Mouse (Mus musculus) heart, embryonic 13.5 days (tissue): Measurements from ENCODE around the gene Mfap1b. TPM values are rescaled to one million over a fixed set of nuclear protein-coding genes. Genes with fewer than 3 reads are reported as not detected.
A peak's percentile ranks its signal among the peaks of the same experiment; 100 is the strongest.

Experiments used
- ATAC-seq: fragments of 200-750 bp; cut with Nextera tagmentation; 2 replicates; pipeline ENCODE4 v1.8.0; 2017; ENCODE audit warnings: moderate TSS enrichment; ENCODE audit not compliant: insufficient number of reproducible peaks, low FRiP score, low TSS enrichment; ENCODE audit errors: extremely low read depth
- H3K27ac ChIP-seq: fragments of 300-500 bp; sonication (generic); replicated peaks from 2 replicates; pipeline ENCODE4 v1.5.1; 2015; ENCODE audit warnings: moderate library complexity, mild to moderate bottlenecking, inconsistent platforms
- H3K27me3 ChIP-seq: fragments of 300-500 bp; sonication (generic); replicated peaks from 2 replicates; pipeline ENCODE4 v1.6.1; 2015; ENCODE audit warnings: mild to moderate bottlenecking, inconsistent platforms
- H3K36me3 ChIP-seq: fragments of 300-500 bp; sonication (generic); 2 replicates; pipeline ENCODE4 v1.6.1; 2015; ENCODE audit warnings: mild to moderate bottlenecking, inconsistent platforms
- H3K4me1 ChIP-seq: fragments of 300-500 bp; sonication (generic); 2 replicates; pipeline ENCODE4 v1.6.1; 2015; ENCODE audit warnings: inconsistent platforms
- H3K4me2 ChIP-seq: fragments of 300-500 bp; sonication (generic); 2 replicates; pipeline ENCODE4 v1.6.1; 2015; ENCODE audit warnings: inconsistent platforms, mild to moderate bottlenecking, moderate library complexity
- H3K4me3 ChIP-seq: fragments of 300-500 bp; sonication (generic); 2 replicates; pipeline ENCODE4 v1.5.1; 2015; ENCODE audit warnings: moderate library complexity, mild to moderate bottlenecking, inconsistent platforms
- H3K9ac ChIP-seq: fragments of 300-500 bp; sonication (generic); 2 replicates; pipeline ENCODE4 v1.6.1; 2015; ENCODE audit warnings: inconsistent platforms, mild to moderate bottlenecking, moderate library complexity
- H3K9me3 ChIP-seq: fragments of 300-500 bp; sonication (generic); 2 replicates; pipeline ENCODE4 v1.6.1; 2016; ENCODE audit warnings: inconsistent platforms
- WGBS: fragments of 180-500 bp; shearing (Covaris S2); methylation state at CpG from one replicate; pipeline ENCODE4 v1.1.7; 2015; ENCODE audit warnings: mixed read lengths; 5-methylcytosine and 5-hydroxymethylcytosine counted together
- microRNA-seq: library from miRNA; unstranded; fragments of <30 nt; microRNA quantifications from one replicate; pipeline ENCODE4, GENCODE M21; 2016
- polyA plus RNA-seq: library from polyadenylated mRNA; unstranded; fragments of >200 nt; fragmentation: Nextera tagmentation; extraction: Ambion mirVana; gene quantifications from 2 replicates; pipeline ENCODE4 v1.2.1, GENCODE M21; 2015

Gene Mfap1b
- polyA plus RNA-seq, 1 experiment from 2014 or later, result 39.7 TPM

DNA sequence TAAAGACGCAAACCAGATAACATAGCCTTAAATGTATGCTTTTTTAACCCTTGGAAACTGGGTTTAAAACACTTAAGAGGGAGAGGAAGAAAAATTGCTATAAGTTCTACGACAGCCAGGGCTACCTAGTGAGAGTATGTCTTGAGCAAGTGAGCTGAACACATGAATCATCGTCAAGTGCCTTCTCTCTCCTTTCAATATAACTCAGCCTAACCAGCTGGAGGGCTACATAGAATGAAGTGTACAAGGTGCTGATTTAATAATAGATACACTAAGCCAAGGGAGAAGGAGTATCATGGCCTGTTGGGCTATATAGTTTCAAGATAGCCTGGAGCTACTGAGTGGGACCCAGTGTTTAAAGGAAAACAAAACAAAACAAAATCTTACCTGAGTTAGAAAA, 55.4 kb downstream of the Mfap1b start:
- Histone ChIP-seq H3K27ac (no peak overlapping the region), H3K36me3 (peaks cover 70% of the 10 kb centered on the region), H3K4me1 (peaks cover 36% of the 10 kb centered on the region), H3K9ac (no peak overlapping the region), H3K9me3 (no peaks in the 10 kb centered on the region), H3K4me2 (no peak overlapping the region), H3K4me3 (no peak overlapping the region), H3K27me3 (no peaks in the 10 kb centered on the region)
- no peak for ATAC-seq
- WGBS, result 83% methylated on average over 3 of the region's 3 CpGs

DNA sequence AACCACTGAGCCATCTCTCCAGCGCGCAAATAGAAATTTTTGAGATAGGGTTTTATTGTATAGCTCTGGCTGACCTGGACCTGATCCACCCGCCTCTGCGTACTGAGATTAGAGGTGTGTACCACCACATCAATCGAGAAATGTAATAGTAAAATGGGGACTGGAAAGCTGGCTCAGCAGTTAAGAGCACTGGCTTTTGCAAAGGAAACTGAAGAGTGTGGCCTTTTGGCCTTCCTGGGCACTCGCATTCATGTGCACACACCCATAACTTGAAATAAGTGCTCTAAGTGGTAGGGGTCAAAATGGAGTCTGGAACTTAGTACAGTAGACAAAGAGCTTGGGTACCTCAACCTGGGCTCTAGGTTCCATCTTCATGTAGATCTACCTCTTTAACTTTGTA, 57.5 kb downstream of the Mfap1b start:
- WGBS, result 79% methylated on average over 6 of the region's 6 CpGs
- Histone ChIP-seq H3K4me3 (peak overlapping the region; percentile 100), H3K4me2 (peak overlapping the region; percentile 82), H3K36me3 (peaks cover 50% of the 10 kb centered on the region), H3K9ac (no peak overlapping the region), H3K27me3 (no peaks in the 10 kb centered on the region), H3K4me1 (peaks cover 42% of the 10 kb centered on the region), H3K27ac (no peak overlapping the region), H3K9me3 (no peaks in the 10 kb centered on the region)
- ATAC-seq, result no peak

DNA sequence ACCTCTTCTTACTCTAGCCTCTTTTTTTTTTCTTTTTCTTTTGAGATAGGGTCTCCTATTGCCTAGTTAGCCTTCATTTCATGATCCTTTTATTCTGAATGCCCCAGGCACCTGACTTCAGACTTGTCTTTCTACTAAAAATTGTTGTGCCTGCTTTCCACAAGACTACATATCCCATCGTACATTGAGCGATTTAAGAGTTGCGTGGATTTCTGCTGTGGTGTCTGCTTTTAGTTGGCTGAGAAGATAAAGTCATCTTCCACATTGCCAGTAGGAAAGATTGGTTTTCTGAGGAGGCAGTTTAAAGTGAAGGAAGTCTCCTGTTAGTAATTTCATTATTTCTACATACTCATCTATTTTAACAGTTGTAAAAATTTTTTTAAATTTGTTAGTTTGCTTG, 58.3 kb downstream of the Mfap1b start:
- H3K9ac ChIP-seq, result peak overlapping the region; percentile 100
- H3K36me3 ChIP-seq, result peaks cover 43% of the 10 kb centered on the region
- ATAC-seq, result no peak
- no peaks in the 10 kb centered on the region for H3K27me3 ChIP-seq
- no peak overlapping the region; the same call in 1 of the 2 replicates for H3K27ac ChIP-seq
- peak overlapping the region; percentile 82 for H3K4me2 ChIP-seq
- peaks cover 42% of the 10 kb centered on the region for H3K4me1 ChIP-seq
- H3K9me3 ChIP-seq, result no peaks in the 10 kb centered on the region
- H3K4me3 ChIP-seq, result peak overlapping the region; percentile 100
- 56% methylated on average over 3 of the region's 3 CpGs for WGBS

DNA sequence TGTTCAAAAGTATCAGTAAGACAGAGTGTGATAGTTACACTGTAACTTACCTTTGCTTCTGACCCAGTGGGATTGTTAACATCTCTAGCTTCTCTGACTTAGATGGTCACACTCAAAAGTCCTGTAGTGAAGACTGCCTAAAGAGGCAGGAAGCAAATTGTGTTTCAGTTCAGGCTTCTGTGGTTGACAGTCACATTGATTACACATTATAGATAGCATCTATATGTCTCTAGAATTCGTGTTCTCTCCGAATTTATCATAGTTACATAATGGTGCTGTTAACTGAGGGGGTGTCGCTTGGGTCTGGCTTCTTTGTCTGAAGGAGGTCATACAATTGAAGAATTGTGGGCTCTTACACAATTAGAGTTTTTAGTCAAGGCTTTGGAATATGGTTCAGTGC, 58.8 kb downstream of the Mfap1b start:
- ATAC-seq, result no peak
- peak overlapping the region; percentile 82 for H3K4me2 ChIP-seq
- 35% methylated on average over 3 of the region's 3 CpGs for WGBS

DNA sequence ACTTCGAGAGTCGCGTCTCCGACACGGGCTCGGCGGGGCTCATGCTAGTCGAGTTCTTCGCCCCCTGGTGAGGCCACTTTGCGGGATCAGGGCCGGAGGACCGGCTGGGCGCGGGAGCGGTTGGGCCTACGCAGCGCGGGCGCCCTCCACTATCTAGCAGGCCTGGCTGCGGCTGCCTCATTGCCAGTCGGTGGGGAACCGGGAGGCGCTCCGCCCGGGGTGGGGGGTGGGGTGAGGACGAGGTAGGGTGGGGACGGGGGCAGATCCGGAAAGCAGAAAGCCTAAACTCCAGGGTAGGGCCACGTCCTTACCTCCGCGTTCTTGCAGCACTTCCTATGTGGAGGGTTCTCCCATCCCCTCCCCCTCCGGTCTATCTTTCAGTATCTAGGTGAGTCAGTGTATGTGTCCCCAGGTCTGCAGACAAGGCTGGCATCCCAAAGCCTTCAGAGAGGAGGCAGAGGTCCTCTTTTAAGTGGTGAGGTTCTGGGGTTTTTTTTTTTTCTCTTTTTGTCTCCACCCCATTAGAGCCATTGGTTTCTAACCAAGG, 59.7 kb downstream of the Mfap1b start:
- peak; percentile 60 for ATAC-seq
- Histone ChIP-seq H3K9ac (peak overlapping the region; percentile 100), H3K27me3 (no peaks in the 10 kb centered on the region), H3K27ac (peak overlapping the region; percentile 99), H3K4me1 (peaks cover 42% of the 10 kb centered on the region), H3K4me2 (peak overlapping the region; percentile 82), H3K9me3 (no peaks in the 10 kb centered on the region), H3K36me3 (peaks cover 34% of the 10 kb centered on the region), H3K4me3 (peak overlapping the region; percentile 100)
- 0% methylated on average over 32 of the region's 32 CpGs for WGBS

More for the DNA sequence above, 58.8 kb downstream of the Mfap1b start:
- H3K4me1 ChIP-seq, result peaks cover 42% of the 10 kb centered on the region
- peak overlapping the region; percentile 100 for H3K4me3 ChIP-seq
- H3K27ac ChIP-seq, result no peak overlapping the region
- H3K9ac ChIP-seq, result peak overlapping the region; percentile 100
- peaks cover 39% of the 10 kb centered on the region for H3K36me3 ChIP-seq
- H3K9me3 ChIP-seq, result no peaks in the 10 kb centered on the region
- no peaks in the 10 kb centered on the region for H3K27me3 ChIP-seq

DNA sequence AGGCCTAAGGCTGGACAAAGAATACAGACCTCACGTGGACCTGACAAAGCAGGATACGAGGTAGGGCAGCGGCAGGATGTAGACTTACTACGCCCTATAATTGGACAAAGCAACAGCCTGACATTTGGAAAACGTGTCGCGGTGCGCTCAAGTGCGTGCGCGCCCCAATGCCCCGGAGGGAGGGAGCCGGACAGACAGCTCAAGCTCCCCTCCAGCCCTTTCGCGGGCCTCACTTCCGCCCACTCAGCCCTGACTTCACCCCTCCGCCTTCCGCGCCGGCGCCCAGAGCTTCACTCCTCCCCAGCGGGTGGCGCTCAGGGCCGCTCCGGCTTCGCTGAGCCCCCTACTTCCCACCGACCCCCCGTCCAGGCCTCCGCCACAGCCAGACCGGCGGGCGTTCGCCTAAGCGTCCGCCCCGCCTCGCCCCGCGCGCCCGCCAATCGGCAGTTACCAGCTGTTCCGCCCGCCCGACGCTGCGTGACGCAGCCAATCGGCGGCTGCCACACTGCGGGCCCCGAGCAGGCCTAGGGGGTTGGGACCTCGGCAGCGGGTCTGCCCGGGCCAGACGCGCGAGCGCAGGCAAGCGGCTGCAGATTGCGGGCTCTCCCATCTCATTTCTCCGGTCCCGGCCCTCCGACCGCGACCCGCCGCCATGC, 60.4 kb downstream of the Mfap1b start, which contains the start of the genes Pdia3 and Catsper2:
Gene Pdia3 (plus strand): TSS at position 389 of the 656 bp plus-strand sequence.
Gene Catsper2 (minus strand): TSS at position 406 of the 656 bp plus-strand sequence.
- Histone ChIP-seq H3K9ac (peak within 1 kb of the TSS; percentile 100), H3K9me3 (no peaks in the 10 kb centered on the region), H3K4me2 (peak within 1 kb of the TSS; percentile 82), H3K27ac (peak within 1 kb of the TSS; percentile 99), H3K36me3 (peaks cover 27% of the 10 kb centered on the region), H3K4me3 (peak within 1 kb of the TSS; percentile 100), H3K27me3 (no peaks in the 10 kb centered on the region), H3K4me1 (peaks cover 41% of the 10 kb centered on the region)
- under 1% methylated on average over 68 of the region's 68 CpGs for WGBS
- ATAC-seq, result peak; percentile 98

DNA sequence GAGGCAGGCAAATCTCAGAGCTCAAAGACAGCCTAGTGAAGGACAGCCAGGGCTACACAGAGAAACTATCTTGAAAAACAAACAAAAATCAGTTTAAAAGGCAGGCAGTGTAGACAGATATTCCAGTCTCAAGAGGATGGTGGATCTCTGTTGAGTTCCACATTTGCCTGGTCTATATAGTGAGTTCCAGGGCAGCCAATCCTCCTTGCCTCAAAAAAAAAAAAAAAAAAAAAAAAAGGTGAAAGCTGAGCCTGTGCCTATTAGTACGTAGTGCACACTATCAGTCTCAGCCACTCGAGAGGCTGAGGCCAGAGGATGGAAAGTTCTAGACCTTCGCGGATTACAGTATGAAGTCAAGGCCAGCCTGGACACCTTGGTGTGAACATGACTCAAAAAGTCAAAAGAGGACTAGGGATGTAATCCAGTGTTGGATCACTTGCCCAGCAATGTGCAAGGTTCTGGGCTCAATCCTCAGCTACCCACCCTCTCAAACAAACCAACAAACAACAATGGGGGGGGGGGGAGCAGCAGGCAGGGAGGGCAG, 61.0 kb downstream of the Mfap1b start:
- peak overlapping the region; percentile 99 for H3K27ac ChIP-seq
- peak overlapping the region; percentile 100 for H3K4me3 ChIP-seq
- WGBS, result 11% methylated on average over 4 of the region's 4 CpGs
- H3K36me3 ChIP-seq, result peaks cover 21% of the 10 kb centered on the region
- no peaks in the 10 kb centered on the region for H3K27me3 ChIP-seq
- H3K9me3 ChIP-seq, result no peaks in the 10 kb centered on the region
- peaks cover 37% of the 10 kb centered on the region for H3K4me1 ChIP-seq
- ATAC-seq, result no peak
- H3K9ac ChIP-seq, result peak overlapping the region; percentile 100
- H3K4me2 ChIP-seq, result peak overlapping the region; percentile 82

Small RNA genes within 50 kb of the gene (microRNA-seq; reads per million reads assigned to microRNA genes)
- gene Gm22953, result not detected

Other genes starting within 250 kb of the Mfap1b start
- 44.5 and 44.6 TPM in 2 replicates for gene Trp53bp1, start 202.7 kb downstream of the Mfap1b start, polyA plus RNA-seq
- gene Map1a, start 184.5 kb downstream of the Mfap1b start, polyA plus RNA-seq, result 3.8 and 4.7 TPM in 2 replicates
- gene Ppip5k1, start 118.7 kb downstream of the Mfap1b start, polyA plus RNA-seq, result 9.9 TPM in 2 replicates
- gene Ckmt1, start 116.4 kb downstream of the Mfap1b start, polyA plus RNA-seq, result 0.37 and 0.47 TPM in 2 replicates
- not detected in 2 replicates for gene Strc, start 86.9 kb downstream of the Mfap1b start, polyA plus RNA-seq
- 524 and 560 TPM in 2 replicates for gene Pdia3, start 60.3 kb downstream of the Mfap1b start, polyA plus RNA-seq
- 2.2 and 2.7 TPM in 2 replicates for gene Catsper2, start 60.3 kb downstream of the Mfap1b start, polyA plus RNA-seq
- 1.4 and 1.6 TPM in 2 replicates for gene Ell3, start 29.8 kb downstream of the Mfap1b start, polyA plus RNA-seq
- 522 and 573 TPM in 2 replicates for gene Serf2, start 24.9 kb downstream of the Mfap1b start, polyA plus RNA-seq
- gene Hypk, start 20.8 kb downstream of the Mfap1b start, polyA plus RNA-seq, result 96.3 and 106 TPM in 2 replicates
- gene Serinc4, start 17.3 kb downstream of the Mfap1b start, polyA plus RNA-seq, result 0.07 and 0.13 TPM in 2 replicates
- 16.3 and 20.6 TPM in 2 replicates for gene Mfap1a, start 32.6 kb upstream of the Mfap1b start, polyA plus RNA-seq
- gene Wdr76, start 32.7 kb upstream of the Mfap1b start, polyA plus RNA-seq, result 5.1 and 7.0 TPM in 2 replicates